Mouse (Mus musculus) thymus, postnatal 0 days (tissue): ENCODE data around the gene Upp1. TPM values are rescaled to one million over a fixed set of nuclear protein-coding genes. Genes with fewer than 3 reads are reported as not detected.

Experiments
- DNase-seq: peaks from one replicate; pipeline ENCODE4 v3.0.0-alpha.2; 2015; ENCODE audit warnings: low spot score
- polyA plus RNA-seq: library from polyadenylated mRNA; unstranded; fragments of >200 nt; fragmentation: Nextera tagmentation; extraction: Ambion mirVana; gene quantifications from 2 replicates; pipeline ENCODE4 v1.2.1, GENCODE M21; 2015

The Upp1 gene
- 5.0 and 5.7 TPM in 2 replicates for polyA plus RNA-seq

DNA sequence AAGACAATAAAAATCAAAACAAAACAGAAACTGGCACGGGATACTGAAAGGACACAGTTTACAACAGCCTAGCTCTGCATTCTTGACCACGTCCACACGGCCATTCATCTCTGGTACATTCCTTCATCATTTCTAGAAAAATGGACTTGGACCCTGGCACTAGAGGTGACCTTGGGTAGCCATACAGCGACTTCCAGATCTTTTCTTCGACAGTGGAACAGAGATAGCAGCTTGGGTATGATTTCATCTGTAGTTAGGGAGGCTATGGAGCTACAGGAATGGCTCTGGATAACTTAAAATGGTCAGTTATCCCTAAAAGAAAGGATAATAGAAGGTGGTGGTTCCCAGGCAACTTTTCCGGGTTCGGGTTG lies at the start of gene Upp1:
Gene Upp1, plus strand, starts transcription at position 54 of the 371 bp plus-strand sequence.
- DNase-seq: no peak

- DNase-seq: no peak
These were observed 41.5 kb upstream of the Upp1 start for GRCm38 (mm10) chr11:9076444-9076843.

DNA sequence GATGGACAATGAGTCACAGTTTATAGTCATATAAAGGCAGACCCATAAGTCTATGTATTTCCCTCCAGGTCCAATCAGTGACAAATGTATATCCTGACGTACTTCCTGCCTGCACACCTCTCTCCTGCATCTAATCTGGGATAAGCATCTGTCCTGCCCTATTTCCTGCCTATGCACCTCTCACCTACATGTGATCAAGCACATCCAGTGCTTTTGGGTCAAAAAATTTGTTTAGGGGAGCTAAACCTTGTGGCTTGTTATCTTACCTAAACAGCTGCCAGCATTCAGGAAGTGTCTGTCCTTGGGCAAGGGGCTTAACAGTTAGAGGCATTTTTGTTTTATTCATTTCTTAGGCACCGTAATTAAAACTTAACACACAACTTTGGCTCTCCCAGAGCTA lies 4.7 kb upstream of the Upp1 start:
- no peak for DNase-seq

DNA sequence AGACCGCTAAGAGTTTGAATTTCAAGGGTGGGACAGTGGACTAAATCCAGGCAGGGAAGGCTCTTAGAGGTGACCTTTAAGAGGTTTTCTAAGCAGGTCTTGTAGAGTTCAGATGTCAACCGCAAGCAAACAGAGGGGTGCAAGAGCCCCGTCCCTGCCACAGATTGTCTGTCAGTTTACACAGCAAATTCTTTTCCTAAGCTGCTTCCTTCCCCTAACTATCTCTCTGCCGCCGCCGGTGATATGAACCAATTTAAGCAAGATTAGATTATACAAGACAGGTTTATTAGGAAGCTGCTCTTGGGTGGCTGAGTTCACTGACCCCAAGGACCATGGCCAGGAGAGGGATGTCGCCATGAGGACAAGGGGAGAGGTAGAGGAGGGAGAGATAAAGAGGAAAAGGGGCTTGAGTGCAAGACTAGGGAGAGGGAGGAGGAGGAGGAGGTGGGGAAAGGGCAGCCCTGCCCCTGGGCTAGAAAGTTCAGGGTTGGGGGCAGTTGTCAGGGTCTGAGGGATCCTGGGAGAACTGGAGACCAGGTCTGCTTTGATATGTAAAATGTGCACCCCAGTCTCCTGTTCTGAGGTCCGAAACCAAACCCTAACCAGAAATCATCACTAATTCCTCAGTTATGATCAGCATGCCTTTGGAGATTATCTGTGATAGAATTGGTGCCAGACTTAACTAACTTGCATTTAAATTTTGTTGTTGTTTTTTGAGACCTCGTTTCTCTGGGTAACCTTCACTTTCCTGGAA lies 2.4 kb upstream of the Upp1 start:
- DNase-seq: no peak

- no peak for DNase-seq
These were observed 1.8 kb upstream of the Upp1 start for GRCm38 (mm10) chr11:9116121-9116520.

- DNase-seq: no peak
These were observed 987 bp upstream of the Upp1 start for GRCm38 (mm10) chr11:9116916-9117315.

DNA sequence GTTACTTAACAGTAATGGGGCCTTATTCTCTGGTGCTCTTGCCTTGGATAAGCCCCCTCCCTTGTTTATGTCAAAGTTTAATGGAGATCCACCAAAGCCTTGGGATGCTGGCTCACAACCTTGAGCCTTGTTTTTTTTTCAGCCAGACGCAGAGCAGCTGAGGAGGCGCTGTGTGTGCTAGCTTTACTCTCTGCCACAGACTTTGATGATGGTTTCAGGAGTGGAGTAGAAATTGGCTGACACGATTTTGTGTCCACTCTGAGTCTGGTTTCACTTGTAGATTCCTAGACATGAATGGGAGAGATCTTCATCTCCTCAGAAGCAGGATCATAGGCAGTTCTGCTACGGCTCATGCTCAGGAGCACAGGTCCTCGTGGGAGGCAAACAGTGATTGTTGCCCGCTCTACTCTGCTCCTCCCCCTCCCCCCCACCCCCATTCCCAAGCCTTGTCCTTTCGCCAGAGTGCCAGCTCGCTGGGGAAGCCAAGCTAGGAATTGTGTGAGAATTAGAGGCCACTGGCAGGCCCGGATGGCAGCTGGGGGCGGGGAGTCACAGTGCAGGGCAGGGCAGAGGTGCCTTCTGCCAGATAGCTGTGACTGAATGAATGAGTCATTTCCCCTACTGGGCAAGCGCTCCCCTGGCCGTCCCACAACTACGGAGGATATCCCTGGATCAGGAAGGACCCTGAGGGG lies 399 bp upstream of the Upp1 start:
- DNase-seq: no peak

DNA sequence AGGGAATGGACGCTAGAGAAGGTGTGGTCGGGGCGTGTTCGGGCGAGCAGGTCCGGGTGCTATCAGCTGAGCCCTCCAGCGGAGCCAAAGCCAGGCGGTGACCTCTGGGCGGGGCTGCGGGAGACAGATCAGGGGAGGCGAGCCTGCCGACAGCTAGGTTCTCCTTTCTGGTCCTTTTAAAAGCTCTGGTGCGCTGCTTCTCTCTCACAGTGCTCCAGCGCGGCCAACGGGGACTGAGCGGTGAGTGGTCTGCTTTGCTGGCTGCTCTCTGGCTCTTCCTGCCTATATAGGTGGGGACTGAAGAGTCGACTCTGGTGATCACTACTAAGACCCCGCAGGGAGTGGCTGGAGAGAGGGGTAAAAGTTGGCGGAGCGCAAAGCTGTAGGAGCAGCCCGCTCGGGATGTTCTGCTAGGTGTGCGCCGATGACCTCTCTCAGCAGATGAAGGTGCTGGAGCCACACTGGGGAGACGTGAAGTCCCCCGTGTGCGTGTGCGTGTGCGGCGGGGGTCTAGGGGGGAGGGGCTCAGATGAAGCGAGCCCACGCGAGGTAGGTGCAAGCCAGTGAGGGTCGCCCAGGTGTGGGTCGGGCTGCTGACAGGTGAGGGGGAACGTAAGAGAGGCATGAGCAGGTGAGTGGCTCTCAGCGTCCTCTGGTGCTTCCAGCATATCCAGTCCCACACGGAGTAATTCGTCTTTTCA lies 668 bp downstream of the Upp1 start:
- no peak for DNase-seq

- no peak for DNase-seq
These were observed 1.5 kb downstream of the Upp1 start for GRCm38 (mm10) chr11:9119231-9120020.

DNA sequence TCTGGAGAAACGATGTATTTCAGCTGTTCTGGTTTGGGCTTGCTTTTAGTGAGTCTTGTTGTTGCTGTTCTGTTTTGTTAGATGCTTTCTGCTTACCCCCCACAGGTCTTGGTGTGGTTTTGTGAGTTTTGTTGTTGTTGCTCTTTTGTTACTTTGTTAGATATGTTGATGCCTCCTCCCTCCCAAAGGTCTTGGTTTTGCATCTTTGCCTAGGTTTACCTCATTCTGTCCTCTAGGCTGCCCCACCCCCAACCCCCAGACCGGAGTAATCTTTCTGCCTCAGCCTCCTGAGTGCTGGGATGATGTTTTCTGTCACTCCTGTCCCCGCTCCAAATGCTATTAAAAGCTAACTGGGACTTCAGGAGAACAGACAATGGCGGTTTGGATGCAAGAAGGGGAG lies 4.4 kb downstream of the Upp1 start:
- no peak for DNase-seq

GRCm38 (mm10) chr11:9126373-9127107 lies 8.6 kb downstream of the Upp1 start:
- no peak for DNase-seq

- no peak for DNase-seq
These were observed 10.2 kb downstream of the Upp1 start for GRCm38 (mm10) chr11:9128110-9128509.

- no peak for DNase-seq
These were observed 11.6 kb downstream of the Upp1 start for GRCm38 (mm10) chr11:9129528-9129927.

- DNase-seq: no peak
These were observed 13.8 kb downstream of the Upp1 start for GRCm38 (mm10) chr11:9131688-9132087.

DNA sequence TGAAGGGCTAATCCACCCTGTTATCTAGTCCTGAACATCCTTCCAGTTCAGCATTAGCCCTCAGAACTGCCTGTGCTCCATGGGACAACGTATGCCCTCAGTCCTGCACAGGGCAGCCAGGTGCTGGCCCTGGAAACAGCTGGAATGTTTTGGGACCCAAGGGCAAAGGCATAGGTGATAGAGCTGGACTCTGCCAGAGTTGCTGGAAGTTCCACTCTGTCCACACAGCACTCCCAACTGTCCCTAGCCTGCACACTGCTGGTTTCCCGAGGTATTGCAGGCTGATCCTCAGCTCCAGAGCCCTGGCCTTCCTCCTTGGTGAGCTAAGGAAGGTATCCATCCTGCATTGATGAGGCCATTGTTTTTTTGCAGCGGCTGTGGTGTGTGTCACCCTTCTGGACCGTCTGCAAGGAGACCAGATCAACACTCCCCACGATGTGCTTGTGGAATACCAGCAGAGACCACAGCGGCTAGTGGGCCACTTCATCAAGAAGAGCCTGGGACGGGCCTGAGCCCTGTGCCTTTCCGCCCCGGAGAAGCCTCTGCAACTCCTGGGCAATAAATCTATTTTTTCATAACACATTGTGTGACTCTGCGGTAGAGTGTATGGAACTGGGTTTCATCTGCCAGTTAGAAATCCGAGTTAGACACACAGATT lies 17.8 kb downstream of the Upp1 start:
- DNase-seq: no peak

DNA sequence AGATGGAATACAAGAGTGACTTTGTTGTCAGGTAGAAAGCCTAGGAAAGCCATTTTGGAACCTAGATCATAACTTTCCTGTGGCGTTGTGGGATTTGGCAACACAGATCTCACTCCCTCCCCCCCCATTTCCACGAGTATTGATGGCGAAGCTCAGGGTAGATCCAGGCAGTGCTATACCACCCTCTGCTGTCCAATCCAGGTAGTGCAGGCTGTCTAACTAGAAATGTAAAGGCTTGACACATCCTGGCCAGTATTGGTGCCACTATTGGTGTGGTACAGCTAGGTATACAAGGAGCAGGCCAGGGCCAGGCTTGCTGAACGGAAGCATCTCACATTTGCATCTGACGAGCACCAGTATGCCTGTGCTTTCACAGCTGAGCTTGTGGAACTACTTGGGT lies 18.6 kb downstream of the Upp1 start:
- DNase-seq: peak; percentile 66

DNA sequence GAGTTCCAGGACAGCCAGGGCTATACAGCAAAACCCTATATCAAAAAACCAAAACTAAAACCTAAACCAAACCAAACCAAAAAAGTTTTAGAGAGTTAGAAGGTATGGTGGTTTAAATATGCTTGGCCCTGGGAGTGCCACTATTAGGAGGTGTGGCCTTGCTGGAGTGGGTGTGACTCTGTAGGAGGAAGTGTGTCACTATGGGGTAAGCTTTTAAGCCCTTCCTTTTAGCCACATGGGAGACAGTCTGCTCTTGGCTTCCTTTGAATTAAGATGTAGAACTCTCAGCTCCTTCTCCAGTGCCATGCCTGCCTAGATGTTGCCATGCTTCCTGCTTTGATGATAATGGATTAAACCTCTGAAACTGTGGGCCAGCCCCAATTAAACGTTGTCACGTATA lies 27.2 kb downstream of the Upp1 start:
- no peak for DNase-seq

DNA sequence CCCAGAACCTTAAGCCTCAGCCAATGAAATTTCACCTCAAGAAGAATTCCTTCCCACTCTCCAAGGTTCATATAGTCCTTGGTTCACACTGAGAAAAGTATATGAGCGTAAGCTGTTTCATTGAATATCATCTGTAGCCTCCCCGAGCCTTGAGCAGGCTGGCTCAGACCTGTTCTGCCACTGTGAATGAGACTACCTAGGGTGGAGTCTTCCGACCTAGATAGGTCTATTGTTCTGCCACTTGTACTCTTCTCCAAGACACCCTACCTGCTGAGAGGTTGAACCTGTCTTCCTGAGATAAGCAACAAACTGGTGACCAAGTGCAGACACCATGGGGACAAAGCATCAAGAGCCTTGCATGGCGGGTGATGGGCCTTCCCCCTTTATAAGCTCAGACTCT lies 28.2 kb downstream of the Upp1 start:
- no peak for DNase-seq

DNA sequence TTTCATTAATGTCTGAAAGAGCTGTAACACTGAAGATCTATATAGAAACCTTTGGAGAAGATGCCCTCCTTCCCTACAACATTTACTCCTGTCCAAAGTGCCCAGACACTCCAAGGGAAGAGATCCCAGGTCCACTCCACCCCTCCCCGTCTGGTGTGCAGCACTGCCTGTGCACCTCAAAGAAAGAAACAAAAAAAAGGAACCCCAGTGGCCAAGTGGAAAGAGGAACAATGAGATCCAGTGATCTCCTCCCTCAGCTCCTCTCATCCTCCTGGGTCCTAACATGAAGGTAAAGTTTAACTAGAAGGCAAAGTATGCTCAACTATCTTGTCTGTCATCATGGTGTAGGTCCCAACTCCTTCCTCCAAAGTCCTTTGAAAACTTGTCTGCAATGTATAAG lies 28.8 kb downstream of the Upp1 start:
- no peak for DNase-seq

GRCm38 (mm10) chr11:9148206-9148605 lies 30.3 kb downstream of the Upp1 start:
- no peak for DNase-seq
